Mouse (Mus musculus): ENCODE results near the gene Gnb3.
"Not testable (repeated sequence)": the region's sequence is repeated elsewhere in the genome, so short reads cannot be mapped to it uniquely, and the experiment has no call there.

The Gnb3 gene

DNA sequence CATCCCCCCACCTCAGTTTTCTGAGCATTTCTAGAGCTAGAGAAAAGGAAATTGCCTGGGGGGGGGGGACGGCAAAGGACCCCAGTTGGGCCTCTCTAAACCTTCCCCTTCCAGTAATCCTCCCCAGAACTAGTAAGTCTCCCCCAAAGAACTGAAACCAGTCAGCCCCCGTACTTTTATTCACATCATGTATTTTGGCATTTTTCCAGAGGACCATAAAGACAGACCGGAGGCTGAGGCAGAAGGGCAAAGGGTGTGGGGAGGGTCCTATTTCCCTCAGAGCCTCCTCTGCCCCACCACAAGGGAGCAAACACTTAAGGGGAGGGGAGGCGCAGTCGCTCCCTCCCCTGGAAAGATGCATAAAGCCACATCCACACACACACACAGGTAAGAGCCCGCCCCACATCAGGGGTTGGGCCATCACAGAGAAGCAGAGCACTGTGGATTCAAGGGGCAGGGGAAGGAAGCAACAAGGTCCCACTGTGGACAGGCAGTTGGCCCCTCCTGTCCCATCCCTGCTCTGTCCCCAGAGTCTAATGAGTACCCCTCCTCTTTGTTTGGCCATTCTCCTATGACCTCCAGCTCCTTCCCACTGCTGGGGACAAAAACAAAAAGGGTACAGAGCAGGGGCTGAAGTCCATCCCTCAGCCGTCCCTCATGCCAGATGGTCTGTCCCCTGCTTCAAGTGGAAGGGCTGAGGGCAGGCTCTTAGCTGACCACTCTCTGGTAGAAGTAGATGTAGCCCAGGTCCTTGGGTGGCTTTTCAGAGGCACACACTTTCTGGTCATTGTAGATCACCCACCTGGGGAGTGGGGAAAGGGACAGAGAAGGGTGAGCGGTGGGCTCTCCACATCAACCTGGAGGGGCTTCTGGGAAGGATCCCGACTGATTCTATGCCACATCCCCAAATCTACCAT lies 25.0 kb downstream of the Gnb3 start:
- DNase-seq (ENCODE audit: low read depth) = no peak

DNA sequence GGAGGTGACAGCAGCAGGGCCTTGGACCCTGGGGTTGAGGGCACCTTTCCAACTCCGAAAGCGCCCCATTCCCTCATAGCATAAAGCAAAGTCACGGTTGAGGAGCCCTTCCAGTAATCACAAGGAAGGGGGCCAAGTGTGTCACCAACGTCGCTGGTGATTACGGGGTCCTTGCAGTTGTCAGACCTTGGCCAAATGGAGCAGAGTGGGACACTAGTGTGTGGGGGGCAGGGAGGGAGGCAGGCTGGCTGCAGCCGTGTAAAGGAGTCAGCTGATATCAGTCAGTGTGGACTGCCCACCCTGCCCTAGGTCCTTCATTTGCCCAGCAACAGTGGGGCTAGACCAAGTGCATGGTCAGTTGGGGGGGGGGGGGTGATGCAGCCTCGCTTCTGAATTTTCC lies 25.6 kb downstream of the Gnb3 start:
- no peak for DNase-seq (ENCODE audit: low read depth)

DNA sequence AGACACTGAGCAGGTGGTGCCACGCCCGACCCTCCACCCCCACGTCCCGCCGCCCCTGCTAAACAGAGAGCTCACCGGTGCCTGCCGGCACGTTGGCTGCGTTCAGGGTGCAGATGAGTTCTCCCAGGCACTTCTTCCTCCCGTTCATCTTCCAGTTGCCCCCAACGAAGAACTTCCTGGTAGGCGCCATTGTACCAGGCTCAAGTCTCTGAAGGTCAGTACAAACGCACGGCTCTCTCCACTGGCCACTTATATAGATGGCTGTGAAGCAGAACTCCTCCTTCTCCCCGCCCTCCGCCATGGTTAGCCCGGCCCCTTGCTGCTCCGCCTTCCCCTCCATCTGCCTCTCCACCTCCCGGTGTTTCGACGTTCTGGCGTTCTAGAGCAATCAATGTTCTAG lies 26.1 kb downstream of the Gnb3 start, which contains the start of gene Tpi1:
Gene Tpi1, minus strand, starts transcription at position 364 of the 400 bp plus-strand sequence.
- peak; percentile 78 for DNase-seq (ENCODE audit: low read depth)

GRCm38 (mm10) chr6:124813496-124813895 lies 26.6 kb downstream of the Gnb3 start:
- no peak for DNase-seq (ENCODE audit: low read depth)

DNA sequence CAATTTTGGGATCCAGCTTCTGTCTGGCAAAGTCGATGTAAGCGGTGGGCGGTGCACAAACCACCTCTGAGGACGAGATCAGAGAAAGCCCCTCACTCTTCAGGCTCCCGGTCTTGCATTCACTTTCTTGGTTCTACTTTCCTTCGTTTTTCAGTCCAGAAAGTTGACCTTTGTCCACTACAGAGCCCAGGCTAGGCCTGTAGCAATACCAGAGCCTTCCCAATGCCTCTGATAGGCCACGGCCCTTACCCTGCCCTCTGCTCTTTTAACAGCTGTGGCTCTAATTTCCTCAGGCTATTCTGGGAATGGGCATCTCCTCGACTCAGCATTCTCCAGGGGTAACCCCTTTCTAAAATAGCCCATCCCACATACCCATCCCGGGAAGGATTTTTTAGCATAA lies 27.2 kb downstream of the Gnb3 start:
- no peak for DNase-seq (ENCODE audit: low read depth)

- DNase-seq (ENCODE audit: low read depth) = no peak
Measured at GRCm38 (mm10) chr6:124811701-124812560, 28.1 kb downstream of the Gnb3 start.

DNA sequence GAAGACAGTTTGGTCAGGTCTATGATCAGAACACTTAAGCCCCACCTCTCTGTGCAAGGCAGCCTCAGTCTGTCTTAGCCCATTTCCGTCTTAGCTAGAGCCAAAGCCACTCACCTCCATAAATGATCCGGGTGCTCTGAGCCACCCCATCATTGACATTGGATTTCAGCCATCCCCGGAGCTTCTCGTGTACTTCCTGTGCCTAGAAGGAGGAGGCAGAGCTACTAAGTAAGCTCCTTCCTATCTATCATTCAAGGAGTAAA lies 28.7 kb downstream of the Gnb3 start:
- DNase-seq (ENCODE audit: low read depth) = no peak

DNA sequence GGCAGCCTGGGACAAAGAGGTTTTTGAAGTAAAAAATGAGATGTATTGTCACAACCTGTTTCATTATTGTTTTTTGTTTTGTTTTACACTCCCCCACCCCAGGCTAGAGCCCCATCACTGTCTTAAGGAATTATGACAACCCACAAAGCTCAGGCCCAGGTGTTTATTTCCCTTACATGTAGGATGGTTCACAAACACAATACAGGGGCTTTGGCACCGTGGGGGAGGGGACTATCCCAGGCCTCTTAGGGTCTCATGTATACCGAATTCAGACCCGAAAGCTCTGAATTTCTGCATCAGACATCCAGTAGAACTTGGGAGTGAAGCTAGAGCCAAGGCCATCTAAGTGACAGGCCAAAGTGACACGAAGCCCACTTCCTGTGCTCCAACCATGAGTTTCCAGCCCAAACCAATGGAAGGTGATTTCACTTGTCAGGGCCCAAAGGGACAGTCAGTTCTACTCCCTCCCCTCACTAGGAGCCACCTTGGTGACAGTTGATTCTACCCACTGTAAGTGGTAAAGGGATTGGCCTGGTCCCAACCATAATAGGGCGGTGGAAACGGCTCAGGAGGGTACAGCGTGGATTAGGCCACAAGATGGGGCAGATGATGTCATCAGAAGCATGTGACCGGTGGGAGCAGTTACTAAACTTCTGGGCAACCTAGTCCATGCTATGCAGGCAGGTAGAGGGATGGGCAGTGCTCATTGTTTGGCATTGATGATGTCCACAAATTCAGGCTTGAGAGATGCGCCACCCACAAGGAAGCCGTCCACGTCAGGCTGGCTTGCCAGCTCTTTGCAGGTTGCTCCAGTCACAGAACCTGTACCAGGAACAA lies 29.3 kb downstream of the Gnb3 start:
- not testable (repeated sequence) for DNase-seq (ENCODE audit: low read depth)

GRCm38 (mm10) chr6:124809775-124810538 lies 30.1 kb downstream of the Gnb3 start:
- no peak for DNase-seq (ENCODE audit: low read depth)

DNA sequence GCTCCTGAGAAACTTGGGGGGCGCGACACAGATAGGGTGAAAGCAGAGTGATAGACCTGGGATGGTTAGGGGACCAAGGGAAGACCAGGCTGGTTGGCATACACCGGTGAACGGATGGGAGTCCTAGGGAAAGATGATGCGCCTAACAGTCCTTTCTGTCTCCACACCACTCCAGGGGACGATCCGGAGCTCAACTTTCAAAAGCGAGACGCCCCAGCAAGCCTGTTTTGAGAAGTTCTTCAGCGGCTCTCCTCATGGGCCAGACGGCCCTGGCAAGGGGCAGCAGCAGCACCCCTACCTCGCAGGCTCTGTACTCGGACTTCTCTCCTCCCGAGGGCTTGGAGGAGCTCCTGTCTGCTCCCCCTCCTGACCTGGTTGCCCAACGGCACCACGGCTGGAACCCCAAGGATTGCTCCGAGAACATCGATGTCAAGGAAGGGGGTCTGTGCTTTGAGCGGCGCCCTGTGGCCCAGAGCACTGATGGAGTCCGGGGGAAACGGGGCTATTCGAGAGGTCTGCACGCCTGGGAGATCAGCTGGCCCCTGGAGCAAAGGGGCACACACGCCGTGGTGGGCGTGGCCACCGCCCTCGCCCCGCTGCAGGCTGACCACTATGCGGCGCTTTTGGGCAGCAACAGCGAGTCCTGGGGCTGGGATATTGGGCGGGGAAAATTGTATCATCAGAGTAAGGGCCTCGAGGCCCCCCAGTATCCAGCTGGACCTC lies 30.9 kb downstream of the Gnb3 start:
- no peak for DNase-seq (ENCODE audit: low read depth)

- DNase-seq (ENCODE audit: low read depth) = no peak
Measured at GRCm38 (mm10) chr6:124808358-124809012, 31.6 kb downstream of the Gnb3 start, which contains the start of gene Spsb2. Gene Spsb2, plus strand, starts transcription at chr6:124808661.

- DNase-seq (ENCODE audit: low read depth) = no peak
Measured at GRCm38 (mm10) chr6:124807986-124808357, 32.1 kb downstream of the Gnb3 start.

DNA sequence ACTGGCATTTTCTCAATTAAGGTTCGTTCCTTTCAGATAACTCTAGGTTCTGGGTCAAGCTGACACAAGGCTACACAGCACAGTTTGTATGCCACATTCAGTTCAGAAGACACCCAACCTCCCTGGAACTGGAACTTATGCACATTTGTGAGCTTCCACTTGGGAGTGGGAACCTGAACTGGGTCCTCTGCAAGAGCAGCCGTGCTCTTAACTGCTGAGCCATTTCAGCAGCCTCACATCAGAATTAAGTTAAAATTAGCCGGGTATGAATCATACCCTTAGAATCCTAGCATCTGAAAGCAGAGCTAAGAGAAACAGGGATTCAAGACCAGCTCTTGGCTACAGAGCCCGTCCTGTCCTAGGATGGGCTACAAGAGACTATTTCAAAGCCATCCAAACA lies 32.7 kb downstream of the Gnb3 start:
- DNase-seq (ENCODE audit: low read depth) = no peak

- DNase-seq (ENCODE audit: low read depth) = no peak
Measured at GRCm38 (mm10) chr6:124806446-124807140, 33.5 kb downstream of the Gnb3 start.

DNA sequence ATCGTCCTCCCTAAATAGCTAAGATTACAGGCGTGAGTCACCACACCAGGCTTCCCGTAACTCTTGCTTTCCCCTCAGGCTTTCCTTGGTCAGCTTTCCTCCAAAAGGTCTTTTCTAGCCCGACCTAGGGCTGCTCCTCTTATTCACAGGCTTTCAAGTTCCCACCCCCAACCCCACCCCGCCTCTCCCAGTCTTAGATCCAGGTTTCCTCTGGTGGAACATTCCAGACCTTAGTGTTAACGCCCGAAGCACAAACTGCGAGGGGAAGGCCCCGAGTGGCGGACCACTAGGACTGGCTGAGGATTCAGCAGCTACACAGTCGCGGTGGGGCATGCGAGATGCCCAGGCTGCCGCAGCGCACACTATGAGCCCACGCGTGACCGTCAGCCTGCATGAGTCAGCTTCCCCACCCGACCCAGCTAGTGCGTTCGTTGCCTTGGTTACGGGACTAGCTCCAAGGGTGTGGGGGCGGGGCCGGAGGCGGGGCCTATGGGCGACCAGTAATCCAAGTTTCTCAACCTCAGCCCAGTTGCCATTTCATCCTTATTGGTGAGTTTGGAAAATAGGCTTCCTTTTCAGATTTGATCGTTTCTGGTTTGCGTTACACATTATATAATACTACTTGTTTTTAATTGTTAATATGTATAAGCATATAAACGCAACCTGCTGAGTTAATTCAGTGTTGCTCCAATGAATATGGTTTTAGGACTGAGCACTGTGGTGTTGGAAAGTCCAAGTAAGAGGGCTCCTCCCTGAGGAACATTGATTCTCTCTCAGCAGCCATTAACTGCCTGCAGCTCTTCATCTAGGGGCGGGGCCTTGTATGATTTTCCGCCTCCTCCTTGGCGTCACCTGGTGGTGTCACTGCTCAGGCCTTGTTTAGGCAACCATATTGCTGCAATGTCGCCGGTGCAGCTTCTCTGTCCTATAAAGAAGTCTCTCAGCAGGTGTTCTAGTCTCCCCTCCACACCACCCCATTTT lies 34.4 kb downstream of the Gnb3 start:
- DNase-seq (ENCODE audit: low read depth) = peak; percentile 97

DNA sequence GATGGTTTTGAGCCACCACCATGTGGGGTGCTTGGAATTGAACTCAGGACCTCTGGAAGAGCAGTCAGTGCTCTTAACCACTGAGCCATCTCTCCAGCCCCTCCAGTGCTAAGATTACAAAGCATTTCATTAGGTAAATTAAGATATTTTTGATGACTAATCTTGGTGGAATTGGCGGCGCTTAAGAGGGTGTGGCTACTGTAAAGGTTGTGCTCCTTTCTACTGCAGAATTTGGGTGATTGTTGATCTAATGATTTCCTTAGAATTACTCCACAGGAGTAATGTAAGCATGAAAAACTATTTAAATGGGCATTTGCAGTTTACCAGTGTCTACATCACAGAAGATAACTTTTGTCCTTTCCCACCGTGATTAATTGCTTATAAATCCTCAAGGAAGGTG lies 35.7 kb downstream of the Gnb3 start:
- no peak for DNase-seq (ENCODE audit: low read depth)

DNA sequence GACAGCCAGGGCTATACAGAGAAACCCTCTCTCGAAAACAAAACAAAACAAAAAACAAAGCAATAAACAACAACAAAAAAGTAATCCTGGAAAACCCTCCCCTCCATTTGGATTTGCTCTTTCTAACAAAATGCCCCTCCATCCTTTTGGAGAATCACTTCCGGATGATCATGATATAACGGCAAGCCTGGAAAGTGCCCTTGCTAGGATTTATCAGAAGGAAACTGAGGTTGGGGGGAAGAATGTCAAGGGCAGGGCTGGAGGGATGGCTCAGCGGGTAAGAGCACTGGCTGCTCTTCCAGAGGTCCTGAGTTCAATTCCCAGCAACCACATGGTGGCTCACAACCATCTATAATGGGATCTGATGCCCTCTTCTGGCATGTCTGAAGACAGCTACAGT lies 36.4 kb downstream of the Gnb3 start:
- DNase-seq (ENCODE audit: low read depth) = not testable (repeated sequence)

DNA sequence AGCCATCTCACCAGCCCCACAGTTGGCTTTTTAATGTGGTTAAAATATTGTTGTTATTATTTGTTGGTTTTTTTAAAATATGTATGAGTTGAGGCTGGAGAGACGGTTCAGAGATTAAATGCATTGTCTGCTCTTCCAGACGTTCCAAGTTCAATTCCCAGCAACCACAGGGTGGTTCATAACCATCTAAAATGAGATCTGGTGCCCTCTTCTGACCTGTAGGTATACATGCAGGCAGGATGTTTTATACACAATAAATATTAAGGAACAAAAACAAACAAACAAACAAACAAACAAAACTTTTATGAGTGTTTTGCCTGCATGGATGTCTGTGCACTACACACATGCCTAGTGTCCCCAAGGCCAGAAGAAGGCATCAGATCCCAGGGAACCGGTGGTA lies 37.0 kb downstream of the Gnb3 start:
- no peak for DNase-seq (ENCODE audit: low read depth)

Measured in fibroblast of lung, adult 2 months (primary cell).